Comparison of ENCODE assay signal across 8 mouse cellular contexts in the genomic region with DNA sequence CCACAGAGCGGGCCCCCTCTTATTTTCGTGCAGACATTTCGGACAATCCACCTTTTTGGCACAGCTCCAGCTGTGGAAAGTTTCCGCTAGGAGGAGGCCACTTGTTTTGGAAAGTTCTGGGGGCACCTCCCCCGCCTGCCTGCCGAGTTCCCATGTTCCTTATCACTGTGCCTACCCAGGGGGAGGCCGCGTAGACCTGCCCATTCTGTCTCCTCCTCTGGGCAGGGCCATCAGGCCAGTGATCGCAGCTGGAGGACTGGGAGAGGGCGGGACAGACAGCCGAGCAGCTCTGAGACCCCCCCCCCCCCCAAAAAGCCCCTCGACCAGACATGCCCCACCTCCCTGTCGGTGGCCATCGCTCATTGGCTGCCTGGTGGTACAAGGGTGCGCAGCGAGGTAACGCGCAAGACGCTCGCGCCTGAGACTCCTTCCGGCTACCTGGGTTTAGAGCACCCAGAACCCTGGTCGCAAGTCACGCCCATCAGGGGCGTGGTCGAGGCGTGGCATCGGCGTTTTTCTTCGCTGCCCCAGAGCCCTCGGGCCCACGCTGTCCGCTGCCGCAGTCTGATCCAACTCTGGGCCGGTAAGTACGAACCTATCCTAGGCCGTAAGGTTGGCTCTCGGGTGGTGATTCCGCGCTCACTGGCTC. TPM values are rescaled to one million over a fixed set of nuclear protein-coding genes. Genes with fewer than 3 reads are reported as not detected.
A peak's percentile ranks its signal among the peaks of the same experiment; 100 is the strongest.
DNase-seq lines count a peak whose midpoint lies in the region; ATAC-seq and TF ChIP-seq lines count a peak whose summit lies in the region.

A gene (plus strand): TSS at position 413 of the 649 bp plus-strand sequence.

- H3K27ac ChIP-seq in lung, postnatal 0 days (ENCODE audit: low read length), result peak within 1 kb of the TSS; percentile 71

- peak; percentile 93 for DNase-seq in NIH3T3 (ENCODE audit: low read depth)
- DNase-seq in cerebellum, adult 8-10 months, result peak; percentile 46
- peak; percentile 99 for DNase-seq in forelimb bud, embryonic 11.5 days (ENCODE audit: low read depth, low spot score)
- DNase-seq in layer of hippocampus, adult 8-10 months (ENCODE audit: low spot score in 2 of 2), result no peak
- DNase-seq in lung, postnatal 0 days (ENCODE audit: low spot score), result peak; percentile 92
- peak; percentile 66 for DNase-seq in ovary, postnatal 10 days (ENCODE audit: low spot score)
- DNase-seq in thymus, postnatal 14 days, result peak; percentile 92

- no peak for TF ChIP-seq EP300 in lung, postnatal 0 days (IDR thresholded peaks at IDR 0.05)

- H3K36me3 ChIP-seq in lung, postnatal 0 days (ENCODE audit: insufficient read depth, low read length), result 0 out of 2 replicates have a peak, but pooled peaks cover 2% of the 10 kb centered on the region

- peak within 1 kb of the TSS; percentile 54 for H3K9ac ChIP-seq in lung, postnatal 0 days (replicated peaks; ENCODE audit: low read depth)

- no peaks in the 10 kb centered on the region for H3K27me3 ChIP-seq in lung, postnatal 0 days (replicated peaks; ENCODE audit: insufficient read depth, low read length)

- under 1% methylated on average over 31 of the region's 40 CpGs for WGBS in lung, postnatal 0 days

- H3K4me1 ChIP-seq in lung, postnatal 0 days (ENCODE audit: insufficient read depth, low read depth, low read length), result peaks cover 17% of the 10 kb centered on the region

- H3K4me3 ChIP-seq in lung, postnatal 0 days (ENCODE audit: low read depth, low read length), result peak within 1 kb of the TSS; percentile 48

- peak; percentile 79 to 86 for ATAC-seq in hematopoietic stem cell, adult 5-6 weeks (replicated peaks in 1 of 2; ENCODE audit: insufficient read depth in 1 of 2, low FRiP score in 2 of 2, low TSS enrichment in 1 of 2, low read depth in 1 of 2, poor library complexity in 2 of 2, severe bottlenecking in 2 of 2)
- peak; percentile 87 for ATAC-seq in lung, postnatal 0 days

- H3K9me3 ChIP-seq in lung, postnatal 0 days (ENCODE audit: low read length), result no peaks in the 10 kb centered on the region

- peak within 1 kb of the TSS; percentile 98 for H3K4me2 ChIP-seq in lung, postnatal 0 days (replicated peaks; ENCODE audit: low read depth, low read length)

- peak; percentile 6; the same call in 1 of the 2 replicates for TF ChIP-seq CTCF in lung, postnatal 0 days (IDR thresholded peaks at IDR 0.05)

RNA-seq across cellular contexts. Expression of the gene that starts here (rescaled TPM):
- 20.4 and 26.0 TPM in 2 replicates for total RNA-seq in hematopoietic stem cell, adult 5-6 weeks (2017)
- total RNA-seq in layer of hippocampus, adult 8-10 months (2022), result 10 to 100 TPM; 42.8 to 55.9 (median 51.8) TPM
- 49.1 and 57.8 TPM in 2 replicates for polyA plus RNA-seq in lung, postnatal 0 days (2015; fragmentation: Nextera tagmentation; extraction: Ambion mirVana)

Comparison
In these comparisons a context has a peak if more than half of its experiments do, and no peak if none do; other contexts are left out.
1. DNase-seq: peak in NIH3T3 (single experiment), cerebellum, adult 8-10 months (single experiment), forelimb bud, embryonic 11.5 days (single experiment), lung, postnatal 0 days (single experiment), ovary, postnatal 10 days (single experiment) and thymus, postnatal 14 days (single experiment); none in layer of hippocampus, adult 8-10 months (0 of 2).